Mouse (Mus musculus) liver, embryonic 15.5 days (tissue): ENCODE data around the gene Psmd14. TPM values are rescaled to one million over a fixed set of nuclear protein-coding genes. Genes with fewer than 3 reads are reported as not detected.

Source experiments
- ATAC-seq: fragments of 200-750 bp; cut with Nextera tagmentation; 2 replicates; pipeline ENCODE4 v1.8.0; 2017; ENCODE audit warnings: moderate number of reproducible peaks, mild to moderate bottlenecking, moderate library complexity; ENCODE audit not compliant: insufficient read depth
- H3K27ac ChIP-seq: fragments of 300-500 bp; sonication (generic); replicated peaks from 2 replicates; pipeline ENCODE4 v1.5.1; 2015; ENCODE audit warnings: mild to moderate bottlenecking, inconsistent platforms
- H3K27me3 ChIP-seq: fragments of 300-500 bp; sonication (generic); 2 replicates; pipeline ENCODE4 v1.6.1; 2015; ENCODE audit warnings: mild to moderate bottlenecking, inconsistent platforms
- H3K36me3 ChIP-seq: fragments of 300-500 bp; sonication (generic); replicated peaks from 2 replicates; pipeline ENCODE4 v1.6.1; 2015; ENCODE audit warnings: moderate library complexity, mild to moderate bottlenecking, inconsistent platforms
- H3K4me1 ChIP-seq: fragments of 300-500 bp; sonication (generic); replicated peaks from 2 replicates; pipeline ENCODE4 v1.6.1; 2015; ENCODE audit warnings: inconsistent platforms
- H3K4me2 ChIP-seq: fragments of 300-500 bp; sonication (generic); 2 replicates; pipeline ENCODE4 v1.6.1; 2015; ENCODE audit warnings: moderate library complexity, mild to moderate bottlenecking, inconsistent platforms
- H3K4me3 ChIP-seq: fragments of 300-500 bp; sonication (generic); replicated peaks from 2 replicates; pipeline ENCODE4 v1.5.1; 2015; ENCODE audit warnings: mild to moderate bottlenecking, inconsistent platforms
- H3K9ac ChIP-seq: fragments of 300-500 bp; sonication (generic); 2 replicates; pipeline ENCODE4 v1.6.1; 2015; ENCODE audit warnings: moderate library complexity, mild to moderate bottlenecking, inconsistent platforms
- H3K9me3 ChIP-seq: fragments of 300-500 bp; sonication (generic); replicated peaks from 2 replicates; pipeline ENCODE4 v1.6.1; 2016; ENCODE audit warnings: inconsistent platforms
- WGBS: fragments of 180-500 bp; shearing (Covaris S2); methylation state at CpG from one replicate; pipeline ENCODE4 v1.1.7; 2015; ENCODE audit warnings: mixed read lengths; ENCODE audit not compliant: insufficient replicate concordance; 5-methylcytosine and 5-hydroxymethylcytosine counted together
- polyA plus RNA-seq: library from polyadenylated mRNA; unstranded; fragments of >200 nt; fragmentation: Nextera tagmentation; extraction: Ambion mirVana; gene quantifications from 2 replicates; pipeline ENCODE4 v1.2.1, GENCODE M21; 2015

Gene Psmd14
- 96.6 and 108 TPM in 2 replicates for polyA plus RNA-seq

DNA sequence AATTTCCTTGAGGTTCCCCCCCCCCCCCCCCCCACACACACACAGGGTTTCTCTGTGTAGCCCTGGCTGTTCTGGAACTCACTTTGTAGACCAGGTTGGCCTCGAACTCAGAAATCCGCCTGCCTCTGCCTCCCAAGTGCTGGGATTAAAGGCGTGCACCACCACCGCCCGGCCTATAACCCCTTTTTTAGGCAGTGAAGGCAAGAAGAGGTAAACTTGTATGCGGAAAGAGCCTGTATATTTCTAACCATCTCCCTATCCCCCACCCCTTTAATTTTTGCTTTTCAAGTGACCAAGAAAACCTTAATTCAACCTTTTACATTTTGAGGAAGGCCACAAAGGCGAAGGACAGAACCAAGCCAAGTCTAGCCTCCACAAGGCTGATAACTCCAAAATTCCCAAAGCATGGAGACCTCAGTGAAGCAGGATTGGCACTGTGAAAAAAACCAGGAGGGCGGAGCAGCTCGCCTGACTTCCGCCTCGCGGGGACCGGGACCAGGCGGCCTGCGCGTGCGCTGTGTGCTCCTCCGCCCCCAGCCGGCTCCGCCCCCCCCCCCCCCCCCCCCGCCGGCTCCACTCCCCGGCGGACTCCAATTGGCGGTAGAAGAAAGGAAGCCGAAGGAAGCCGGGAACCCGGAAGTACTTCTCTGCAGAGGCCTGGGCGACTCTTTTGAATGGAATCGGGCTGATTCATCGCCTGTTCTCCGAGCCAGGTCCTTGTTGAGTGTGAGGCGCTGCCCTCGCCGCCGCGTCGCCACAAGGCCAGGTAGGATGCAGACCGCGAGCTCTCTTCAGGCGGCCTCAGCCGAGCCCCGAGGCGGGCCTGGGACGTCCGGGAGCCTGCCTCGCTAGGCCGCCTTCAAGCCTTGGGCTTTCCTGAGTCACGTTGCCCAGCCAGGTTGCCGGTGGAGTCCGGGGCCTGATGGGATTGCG, at the start of gene Psmd14:
Gene Psmd14, plus strand, starts transcription at position 587 of the 933 bp plus-strand sequence.
- peak within 1 kb of the TSS; percentile 98 for H3K4me3 ChIP-seq
- H3K9me3 ChIP-seq = 0 out of 2 replicates have a peak, but pooled peaks cover 2% of the 10 kb centered on the region
- peak within 1 kb of the TSS; percentile 96 for H3K27ac ChIP-seq
- H3K4me1 ChIP-seq = peaks cover 29% of the 10 kb centered on the region
- H3K27me3 ChIP-seq = no peaks in the 10 kb centered on the region
- H3K9ac ChIP-seq = peak within 1 kb of the TSS; percentile 94
- peak; percentile 95 for ATAC-seq
- 0 out of 2 replicates have a peak, but pooled peaks cover 8% of the 10 kb centered on the region for H3K36me3 ChIP-seq
- 7% methylated on average over 41 of the region's 52 CpGs for WGBS
- peak within 1 kb of the TSS; percentile 84 for H3K4me2 ChIP-seq

DNA sequence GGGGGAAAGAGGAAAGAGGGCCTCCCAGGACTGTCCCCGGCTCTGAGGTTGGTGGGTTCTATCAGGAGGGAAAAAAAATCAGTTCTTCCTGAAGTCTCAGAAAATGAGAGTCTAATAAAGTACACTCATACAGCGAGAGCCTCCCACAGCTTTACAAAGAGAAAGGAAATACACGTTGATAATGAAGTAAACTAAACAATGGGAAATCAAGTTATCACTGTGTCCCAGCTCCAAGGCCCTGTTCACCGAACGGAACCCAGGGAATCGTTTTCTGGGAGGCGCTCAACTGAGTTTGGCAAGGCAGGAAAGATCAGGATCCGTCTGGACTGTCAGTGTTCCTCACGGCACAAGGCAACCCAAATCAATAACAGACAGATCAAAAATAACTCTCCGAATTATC, 48.7 kb upstream of the Psmd14 start:
- WGBS = 54% methylated on average over 10 of the region's 10 CpGs
- Histone ChIP-seq H3K4me1 (no peaks in the 10 kb centered on the region), H3K4me2 (no peak overlapping the region), H3K36me3 (no peaks in the 10 kb centered on the region), H3K4me3 (no peak overlapping the region), H3K27ac (no peak overlapping the region), H3K27me3 (peaks cover 21% of the 10 kb centered on the region), H3K9ac (no peak overlapping the region), H3K9me3 (no peaks in the 10 kb centered on the region)
- no peak for ATAC-seq

DNA sequence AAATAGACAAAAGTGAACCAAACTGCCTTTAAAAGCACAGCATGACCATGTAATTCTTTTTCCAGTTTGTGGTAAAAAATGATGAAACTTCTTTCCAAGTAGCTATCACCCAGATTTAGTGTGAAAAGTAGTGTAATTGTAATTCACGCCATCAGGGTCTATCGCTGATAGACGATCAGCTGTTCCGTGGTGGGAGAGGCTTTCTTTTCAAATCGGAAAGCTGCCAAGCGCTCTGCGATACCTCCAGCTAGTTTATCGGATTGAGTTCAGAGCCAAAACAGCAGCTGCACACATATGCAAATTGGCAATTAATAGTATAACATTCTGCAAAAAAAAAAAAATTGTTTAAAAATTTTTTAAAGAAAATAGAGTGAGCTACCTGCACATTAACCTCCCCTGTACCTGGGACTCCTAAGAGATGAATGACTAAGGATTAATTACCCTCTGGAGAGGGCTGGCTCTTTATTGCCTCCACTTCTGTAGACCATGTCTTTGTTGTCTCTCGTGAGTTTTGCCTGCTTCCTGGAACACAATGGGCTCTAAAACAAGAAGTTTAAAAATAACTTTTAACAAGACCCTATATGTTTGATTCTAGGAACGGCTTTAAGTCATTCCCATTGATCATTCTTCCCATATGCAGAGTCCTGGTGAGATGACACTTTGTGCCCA, 47.8 kb upstream of the Psmd14 start:
- Histone ChIP-seq H3K27me3 (peaks cover 12% of the 10 kb centered on the region; the same call in 1 of the 2 replicates), H3K4me1 (no peaks in the 10 kb centered on the region), H3K36me3 (no peaks in the 10 kb centered on the region), H3K4me2 (no peak overlapping the region), H3K9me3 (no peaks in the 10 kb centered on the region), H3K4me3 (no peak overlapping the region), H3K9ac (no peak overlapping the region), H3K27ac (no peak overlapping the region)
- no peak for ATAC-seq
- WGBS = 62% methylated on average over 10 of the region's 10 CpGs

DNA sequence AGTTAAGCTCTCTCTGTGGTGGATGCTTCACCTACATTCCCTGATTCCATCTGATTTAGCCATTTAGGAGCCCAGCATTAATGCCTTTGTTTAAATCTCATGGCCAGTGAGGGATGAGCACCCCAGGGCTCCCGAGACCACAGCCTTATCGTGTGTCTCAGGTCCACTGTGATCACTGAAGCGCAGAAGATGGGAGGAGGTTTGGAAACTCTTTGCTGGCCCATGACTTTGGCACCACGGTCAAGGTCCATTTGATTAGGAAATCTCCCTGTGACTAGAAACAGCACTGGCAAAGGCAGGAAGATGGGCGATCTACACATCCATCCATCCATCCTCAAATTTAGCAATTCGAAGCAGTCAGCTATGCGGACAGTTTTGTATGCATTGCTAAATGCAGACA, 44.1 kb upstream of the Psmd14 start:
- no peaks in the 10 kb centered on the region for H3K36me3 ChIP-seq
- WGBS = 71% methylated on average over 7 of the region's 7 CpGs
- H3K9ac ChIP-seq = no peak overlapping the region
- ATAC-seq = no peak
- no peaks in the 10 kb centered on the region for H3K9me3 ChIP-seq
- no peak overlapping the region for H3K4me2 ChIP-seq
- no peak overlapping the region for H3K4me3 ChIP-seq
- peaks cover 5% of the 10 kb centered on the region; the same call in 1 of the 2 replicates for H3K27me3 ChIP-seq
- no peaks in the 10 kb centered on the region for H3K4me1 ChIP-seq
- no peak overlapping the region for H3K27ac ChIP-seq

DNA sequence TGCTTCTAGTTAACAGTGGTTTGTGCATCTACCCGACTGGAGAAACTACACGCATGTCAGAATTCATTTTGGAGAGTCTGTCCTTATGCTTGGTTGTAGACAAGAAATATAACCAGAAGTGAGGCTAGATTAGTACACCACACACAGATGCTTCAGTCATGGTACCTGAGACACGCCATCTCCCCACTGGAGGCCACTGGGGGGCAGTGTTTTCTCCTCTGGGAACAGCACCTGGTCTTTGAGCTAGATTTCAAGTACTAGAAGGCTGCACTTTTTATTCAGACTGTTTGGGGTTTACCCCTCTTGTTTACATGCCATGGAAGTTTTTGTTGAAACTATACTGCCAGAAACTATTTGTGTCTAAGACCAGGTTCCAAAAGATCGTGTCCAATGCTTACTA, 43.2 kb upstream of the Psmd14 start:
- Histone ChIP-seq H3K4me2 (no peak overlapping the region), H3K4me1 (no peaks in the 10 kb centered on the region), H3K4me3 (no peak overlapping the region), H3K9ac (no peak overlapping the region), H3K9me3 (no peaks in the 10 kb centered on the region), H3K27me3 (peaks cover 5% of the 10 kb centered on the region; the same call in 1 of the 2 replicates), H3K27ac (no peak overlapping the region), H3K36me3 (no peaks in the 10 kb centered on the region)
- WGBS = 17% methylated on average over 4 of the region's 4 CpGs
- ATAC-seq = no peak

DNA sequence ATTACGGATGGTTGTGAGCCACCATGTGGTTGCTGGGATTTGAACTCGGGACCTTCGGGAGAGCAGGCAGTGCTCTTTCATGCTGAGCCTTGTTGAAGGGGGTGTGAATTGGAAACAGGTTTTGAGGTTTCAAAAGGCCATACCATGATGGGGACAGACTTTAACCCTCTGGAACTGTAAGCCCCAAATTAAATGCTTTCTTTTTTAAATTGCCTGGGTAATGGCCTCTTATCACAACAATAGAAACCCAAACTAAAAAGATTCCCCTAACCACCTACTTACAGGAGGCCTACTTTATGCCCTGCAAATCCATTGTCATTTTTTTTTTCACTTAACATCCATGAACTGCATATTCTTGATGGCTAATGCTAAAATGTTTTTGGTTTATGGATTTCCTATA, 36.9 kb upstream of the Psmd14 start:
- H3K27me3 ChIP-seq = no peaks in the 10 kb centered on the region
- no peak overlapping the region for H3K27ac ChIP-seq
- H3K4me2 ChIP-seq = no peak overlapping the region
- H3K4me1 ChIP-seq = no peaks in the 10 kb centered on the region
- WGBS = 69% methylated on average over 3 of the region's 3 CpGs
- ATAC-seq = no peak
- no peaks in the 10 kb centered on the region for H3K9me3 ChIP-seq
- H3K36me3 ChIP-seq = no peaks in the 10 kb centered on the region
- no peak overlapping the region for H3K9ac ChIP-seq
- no peak overlapping the region for H3K4me3 ChIP-seq

DNA sequence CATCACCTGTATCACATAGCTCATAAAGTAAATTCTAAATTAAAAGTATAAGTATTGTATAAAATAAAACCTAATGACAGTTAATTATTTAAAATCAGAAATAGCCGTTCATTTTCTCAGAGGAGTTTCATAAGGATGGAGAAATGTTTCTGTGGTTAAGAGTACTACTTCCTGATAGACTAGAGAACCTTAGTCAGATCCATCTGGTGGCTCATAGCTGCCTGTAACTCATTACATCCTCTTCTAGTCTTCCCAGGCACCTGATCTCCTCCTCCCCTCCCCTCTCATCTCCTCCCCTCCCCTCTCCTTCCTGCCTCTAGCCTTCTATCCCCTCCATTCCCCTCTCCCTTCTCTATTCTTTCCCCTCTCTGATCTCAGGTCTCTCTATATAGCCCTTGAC, 29.9 kb upstream of the Psmd14 start:
- Histone ChIP-seq H3K4me3 (no peak overlapping the region), H3K9me3 (no peaks in the 10 kb centered on the region), H3K36me3 (no peaks in the 10 kb centered on the region), H3K4me1 (no peaks in the 10 kb centered on the region), H3K27ac (no peak overlapping the region), H3K9ac (no peak overlapping the region), H3K27me3 (no peaks in the 10 kb centered on the region), H3K4me2 (no peak overlapping the region)
- no peak for ATAC-seq
- 26% methylated on average over 1 of the region's 1 CpGs for WGBS

DNA sequence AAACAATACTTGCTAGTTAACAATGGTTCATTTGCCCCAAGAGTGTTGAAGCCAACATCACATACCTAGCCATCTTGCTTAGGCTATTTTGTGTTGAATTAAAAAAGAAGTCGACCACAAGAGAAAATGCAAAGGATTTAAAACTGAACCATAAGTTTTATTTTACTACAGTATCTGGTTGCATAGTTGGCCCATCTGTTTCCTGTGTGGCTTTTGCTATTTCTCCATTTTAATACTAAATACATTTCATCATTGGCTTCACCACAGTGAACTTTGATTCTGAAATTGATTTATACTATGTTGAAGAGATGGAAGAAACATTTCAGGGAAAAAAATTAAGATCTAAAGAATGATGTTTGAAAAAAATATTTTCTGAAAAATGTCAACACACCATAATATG, 25.0 kb upstream of the Psmd14 start:
- Histone ChIP-seq H3K4me3 (no peak overlapping the region), H3K9ac (no peak overlapping the region), H3K9me3 (no peaks in the 10 kb centered on the region), H3K27ac (no peak overlapping the region), H3K4me2 (no peak overlapping the region), H3K27me3 (no peaks in the 10 kb centered on the region), H3K4me1 (no peaks in the 10 kb centered on the region), H3K36me3 (no peaks in the 10 kb centered on the region)
- WGBS = 27% methylated on average over 1 of the region's 1 CpGs
- no peak for ATAC-seq

DNA sequence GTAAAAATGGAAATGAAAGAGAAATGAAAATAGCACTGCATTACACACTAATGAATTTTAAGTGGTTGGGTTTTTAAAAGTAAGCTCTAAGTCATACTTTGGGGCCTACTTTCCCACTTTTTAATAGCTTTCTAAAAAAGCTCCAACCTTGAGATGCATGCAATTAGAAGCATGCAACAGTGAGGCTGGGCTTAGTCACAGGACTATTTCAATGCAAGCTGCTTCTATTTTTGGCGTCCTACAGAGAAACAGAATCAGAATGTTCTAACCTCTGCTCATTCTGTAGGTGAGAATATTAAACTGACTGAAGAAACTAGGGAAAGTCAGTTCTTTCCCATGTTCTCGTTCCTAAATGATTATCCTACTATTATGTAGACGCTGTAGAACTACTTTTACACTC, 22.4 kb upstream of the Psmd14 start:
- Histone ChIP-seq H3K9me3 (no peaks in the 10 kb centered on the region), H3K4me3 (no peak overlapping the region), H3K27ac (no peak overlapping the region), H3K27me3 (no peaks in the 10 kb centered on the region), H3K36me3 (no peaks in the 10 kb centered on the region), H3K4me2 (no peak overlapping the region), H3K4me1 (no peaks in the 10 kb centered on the region; the same call in 1 of the 2 replicates), H3K9ac (no peak overlapping the region)
- ATAC-seq = no peak
- 60% methylated on average over 3 of the region's 3 CpGs for WGBS

DNA sequence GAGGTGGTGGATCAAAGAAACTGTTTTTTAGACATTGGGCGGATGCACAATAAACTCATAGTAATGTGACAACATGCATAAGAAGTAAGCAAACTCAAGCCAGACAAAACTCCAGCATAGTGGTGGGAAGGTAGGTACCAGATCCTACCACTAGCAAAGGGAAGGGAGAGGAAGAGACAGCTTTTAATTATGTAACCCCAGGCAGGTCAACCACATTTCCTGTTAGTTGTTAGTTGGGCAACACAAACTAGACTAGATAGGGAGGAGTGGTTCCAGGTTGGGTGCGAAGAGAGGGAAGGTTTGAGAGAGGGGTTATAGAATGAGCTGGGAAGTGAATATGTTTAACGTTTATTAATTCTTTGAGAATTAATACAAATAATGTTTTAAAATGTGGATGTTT, 1.9 kb upstream of the Psmd14 start:
- Histone ChIP-seq H3K9me3 (0 out of 2 replicates have a peak, but pooled peaks cover 2% of the 10 kb centered on the region), H3K36me3 (0 out of 2 replicates have a peak, but pooled peaks cover 8% of the 10 kb centered on the region), H3K4me2 (no peak overlapping the region), H3K27ac (no peak overlapping the region), H3K9ac (no peak overlapping the region), H3K27me3 (0 out of 2 replicates have a peak, but pooled peaks cover 2% of the 10 kb centered on the region), H3K4me3 (no peak overlapping the region), H3K4me1 (peaks cover 29% of the 10 kb centered on the region)
- no peak for ATAC-seq
- 82% methylated on average over 3 of the region's 3 CpGs for WGBS

DNA sequence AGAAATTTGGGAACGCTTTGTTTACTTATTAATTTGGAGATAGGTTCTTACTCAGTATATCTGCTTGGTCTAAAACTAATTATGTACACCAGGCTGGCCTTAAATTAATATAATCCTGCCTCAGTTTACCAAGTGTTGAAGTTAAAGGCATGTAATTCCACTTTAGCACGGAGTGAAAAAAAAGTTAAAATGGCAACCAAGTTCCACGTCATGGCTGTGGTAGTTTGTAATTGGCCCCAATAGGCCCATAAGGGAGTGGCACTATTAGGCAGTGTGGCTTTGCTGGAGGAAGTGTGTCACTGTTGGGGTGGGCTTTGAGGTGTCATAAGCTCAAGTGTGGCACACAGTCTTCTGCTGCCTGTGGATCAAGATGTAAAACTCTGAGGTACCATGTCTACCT, 1.0 kb downstream of the Psmd14 start:
- peak overlapping the region; percentile 96 for H3K27ac ChIP-seq

More for the DNA sequence above, 1.0 kb downstream of the Psmd14 start:
- H3K4me3 ChIP-seq = peak overlapping the region; percentile 98
- WGBS = 13% methylated on average over 3 of the region's 3 CpGs
- H3K36me3 ChIP-seq = 0 out of 2 replicates have a peak, but pooled peaks cover 8% of the 10 kb centered on the region
- H3K9ac ChIP-seq = peak overlapping the region; percentile 94
- ATAC-seq = peak; percentile 25; the same call in 1 of the 2 replicates
- H3K4me2 ChIP-seq = peak overlapping the region; percentile 84
- H3K27me3 ChIP-seq = no peaks in the 10 kb centered on the region
- H3K9me3 ChIP-seq = 0 out of 2 replicates have a peak, but pooled peaks cover 2% of the 10 kb centered on the region
- H3K4me1 ChIP-seq = peaks cover 29% of the 10 kb centered on the region
